Mouse (Mus musculus) G1E (cell line): ENCODE results near the gene Blnk. TPM values are rescaled to one million over a fixed set of nuclear protein-coding genes. Genes with fewer than 3 reads are reported as not detected.

Experiments
- ATAC-seq: 2 replicates; pipeline ENCODE4 v1.8.0; 2016; ENCODE audit warnings: mild to moderate bottlenecking; ENCODE audit not compliant: insufficient number of reproducible peaks, poor library complexity, low FRiP score, severe bottlenecking; ENCODE audit errors: extremely low read depth
- DNase-seq: peaks from one replicate; pipeline ENCODE4 v3.0.0; 2012; ENCODE audit warnings: low spot score
- H3K27me3 ChIP-seq: 2 replicates; pipeline ENCODE4 v1.6.1; 2012; ENCODE audit warnings: mild to moderate bottlenecking, low read length, inconsistent platforms; ENCODE audit not compliant: insufficient read depth
- H3K36me3 ChIP-seq: replicated peaks from 2 replicates; pipeline ENCODE3; 2012; ENCODE audit warnings: mild to moderate bottlenecking, inconsistent platforms
- H3K4me1 ChIP-seq: 2 replicates; pipeline ENCODE4 v1.6.1; 2012; ENCODE audit warnings: low read depth, low read length, inconsistent platforms, mixed read lengths; ENCODE audit not compliant: insufficient read depth
- H3K4me3 ChIP-seq: 2 replicates; pipeline ENCODE4 v1.5.1; 2012; ENCODE audit warnings: low read depth, mild to moderate bottlenecking, inconsistent platforms, low read length, moderate library complexity, mixed read lengths
- H3K9me3 ChIP-seq: replicated peaks from 2 replicates; pipeline ENCODE4 v1.6.1; 2012; ENCODE audit warnings: inconsistent platforms
- CTCF ChIP-seq: IDR thresholded peaks from 2 replicates; pipeline ENCODE4 v1.5.1; 2012; ENCODE audit warnings: low read depth, low read length, inconsistent platforms, mixed read lengths
- GATA1 ChIP-seq: IDR thresholded peaks from 2 replicates; pipeline ENCODE4 v1.6.1; 2012; ENCODE audit warnings: borderline replicate concordance, low read length, inconsistent platforms, mixed read lengths
- GATA2 ChIP-seq: IDR thresholded peaks from 2 replicates; pipeline ENCODE4 v1.6.1; 2012; ENCODE audit warnings: low read depth, low read length, inconsistent platforms, borderline replicate concordance
- POLR2AphosphoS5 ChIP-seq: IDR thresholded peaks from 2 replicates; pipeline ENCODE4 v1.6.1; 2012; ENCODE audit warnings: low read depth, low read length, inconsistent platforms; ENCODE audit not compliant: insufficient replicate concordance
- TAL1 ChIP-seq: conservative IDR thresholded peaks from 2 replicates; pipeline ENCODE4 v1.6.1; 2012; ENCODE audit warnings: low read depth, low read length, inconsistent platforms, mixed read lengths
- polyA plus RNA-seq: library from polyadenylated mRNA; stranded (reverse); fragments of >175 nt; gene quantifications from 2 replicates; pipeline ENCODE4 v1.2.3, GENCODE M21; 2012
- total RNA-seq, 2 experiments: library from RNA; stranded (forward) in 1 of 2; stranded (reverse) in 1 of 2; fragments of 200-1000 nt in 1 of 2; fragments of >200 nt in 1 of 2; fragmentation: Nextera tagmentation in 1 of 2; gene quantifications; 2 replicates each; pipeline ENCODE4 v1.2.3; 2014 to 2017

The Blnk gene
- total and polyA plus RNA-seq, 3 experiments = 0.15 to 0.44 TPM; not detected in 1

- no peaks in the 10 kb centered on the region for H3K36me3 ChIP-seq
These were observed 62.6 kb downstream of the Blnk start for GRCm38 (mm10) chr19:40931581-40932369.

GRCm38 (mm10) chr19:40895393-40895703, 99.0 kb downstream of the Blnk start:
- DNase-seq (no peak), ATAC-seq (no peak)
- Histone ChIP-seq H3K9me3 (peaks cover 12% of the 10 kb centered on the region), H3K4me3 (no peak overlapping the region), H3K27me3 (peaks cover 4% of the 10 kb centered on the region; the same call in 1 of the 2 replicates), H3K4me1 (no peaks in the 10 kb centered on the region), H3K36me3 (no peaks in the 10 kb centered on the region)
- TF ChIP-seq GATA2 = no peak
- TF ChIP-seq CTCF = no peak
- no peak for TF ChIP-seq GATA1
- TF ChIP-seq POLR2AphosphoS5 = no peak
- TF ChIP-seq TAL1 = no peak

More at GRCm38 (mm10) chr19:40931581-40932369, 62.6 kb downstream of the Blnk start:
- TF ChIP-seq GATA2 (no peak), TAL1 (no peak), GATA1 (no peak), CTCF (no peak), POLR2AphosphoS5 (no peak)
- H3K9me3 ChIP-seq = no peaks in the 10 kb centered on the region
- H3K4me1 ChIP-seq = no peaks in the 10 kb centered on the region
- ATAC-seq (no peak), DNase-seq (no peak)
- no peaks in the 10 kb centered on the region for H3K27me3 ChIP-seq
- H3K4me3 ChIP-seq = no peak overlapping the region

GRCm38 (mm10) chr19:40894519-40895392, 99.6 kb downstream of the Blnk start, which contains the start of gene Zfp518a:
TSS of gene Zfp518a (plus strand) at chr19:40894705.
- DNase-seq (no peak), ATAC-seq (no peak)
- Histone ChIP-seq H3K4me3 (no peak within 1 kb of the TSS), H3K27me3 (peaks cover 4% of the 10 kb centered on the region; the same call in 1 of the 2 replicates), H3K4me1 (no peaks in the 10 kb centered on the region), H3K36me3 (no peaks in the 10 kb centered on the region), H3K9me3 (peaks cover 12% of the 10 kb centered on the region)
- TF ChIP-seq CTCF (no peak), GATA2 (no peak)

GRCm38 (mm10) chr19:40894071-40894506, 100.2 kb downstream of the Blnk start:
- DNase-seq = no peak
- H3K27me3 ChIP-seq = peaks cover 4% of the 10 kb centered on the region; the same call in 1 of the 2 replicates
- TF ChIP-seq CTCF = no peak
- TF ChIP-seq GATA1 = no peak
- no peak for TF ChIP-seq TAL1
- no peak for TF ChIP-seq GATA2
- no peak for TF ChIP-seq POLR2AphosphoS5
- H3K4me3 ChIP-seq = no peak overlapping the region
- no peaks in the 10 kb centered on the region for H3K4me1 ChIP-seq
- H3K9me3 ChIP-seq = peaks cover 12% of the 10 kb centered on the region
- ATAC-seq = no peak
- no peaks in the 10 kb centered on the region for H3K36me3 ChIP-seq

- no peaks in the 10 kb centered on the region for H3K4me1 ChIP-seq
- TF ChIP-seq GATA1 (no peak), CTCF (no peak), POLR2AphosphoS5 (no peak), TAL1 (no peak), GATA2 (no peak)
- H3K4me3 ChIP-seq = no peak overlapping the region
- DNase-seq (no peak), ATAC-seq (no peak)
- no peaks in the 10 kb centered on the region for H3K36me3 ChIP-seq
- no peaks in the 10 kb centered on the region for H3K9me3 ChIP-seq
- H3K27me3 ChIP-seq = peaks cover 11% of the 10 kb centered on the region
These were observed 105.4 kb downstream of the Blnk start for GRCm38 (mm10) chr19:40888887-40889286.

- no peaks in the 10 kb centered on the region for H3K9me3 ChIP-seq
- peaks cover 5% of the 10 kb centered on the region; the same call in 1 of the 2 replicates for H3K4me1 ChIP-seq
- H3K36me3 ChIP-seq = no peaks in the 10 kb centered on the region
- TF ChIP-seq GATA2 (no peak), GATA1 (no peak), TAL1 (no peak), POLR2AphosphoS5 (no peak), CTCF (no peak)
- no peak overlapping the region for H3K4me3 ChIP-seq
- peaks cover 17% of the 10 kb centered on the region for H3K27me3 ChIP-seq
- ATAC-seq (no peak), DNase-seq (no peak)
These were observed 112.6 kb downstream of the Blnk start for GRCm38 (mm10) chr19:40881700-40882099.

Other genes starting within 250 kb of the Blnk start
- gene Cc2d2b, start 245.8 kb downstream of the Blnk start, total RNA-seq (2014; fragmentation: Nextera tagmentation) = 6.1 and 10.8 TPM in 2 replicates
- 3.3 and 3.4 TPM in 2 replicates for gene Cc2d2b, start 245.8 kb downstream of the Blnk start, total RNA-seq (2017)
- gene Cc2d2b, start 245.8 kb downstream of the Blnk start, polyA plus RNA-seq = 0.01 and 0.27 TPM in 2 replicates
- gene Ccnj, start 163.3 kb downstream of the Blnk start, total RNA-seq (2014; fragmentation: Nextera tagmentation) = 9.5 and 15.0 TPM in 2 replicates
- 13.6 and 14.7 TPM in 2 replicates for gene Ccnj, start 163.3 kb downstream of the Blnk start, total RNA-seq (2017)
- gene Ccnj, start 163.3 kb downstream of the Blnk start, polyA plus RNA-seq = 3.4 and 4.1 TPM in 2 replicates
- not detected in 2 replicates for gene Zfp518a, start 99.8 kb downstream of the Blnk start, total RNA-seq (2014; fragmentation: Nextera tagmentation)
- under 0.01 and 0.05 TPM in 2 replicates for gene Zfp518a, start 99.8 kb downstream of the Blnk start, total RNA-seq (2017)
- gene Zfp518a, start 99.8 kb downstream of the Blnk start, polyA plus RNA-seq = not detected in 2 replicates
- gene Dntt, start 34.7 kb upstream of the Blnk start, total RNA-seq (2014; fragmentation: Nextera tagmentation) = not detected in 2 replicates
- gene Dntt, start 34.7 kb upstream of the Blnk start, total RNA-seq (2017) = not detected in 2 replicates
- not detected in 2 replicates for gene Dntt, start 34.7 kb upstream of the Blnk start, polyA plus RNA-seq
- gene Opalin, start 82.6 kb upstream of the Blnk start, total RNA-seq (2014; fragmentation: Nextera tagmentation) = not detected in 2 replicates
- gene Opalin, start 82.6 kb upstream of the Blnk start, total RNA-seq (2017) = 0.27 TPM in 1 of 2 replicates, not detected in the other
- gene Opalin, start 82.6 kb upstream of the Blnk start, polyA plus RNA-seq = not detected in 2 replicates
- gene Tll2, start 212.3 kb upstream of the Blnk start, total RNA-seq (2014; fragmentation: Nextera tagmentation) = not detected in 2 replicates
- not detected in 2 replicates for gene Tll2, start 212.3 kb upstream of the Blnk start, total RNA-seq (2017)
- gene Tll2, start 212.3 kb upstream of the Blnk start, polyA plus RNA-seq = not detected in 2 replicates